Mouse (Mus musculus) stomach, postnatal 0 days (tissue): ENCODE data around the gene Clic1.

Experiments used
- CTCF ChIP-seq: IDR thresholded peaks from 2 replicates; pipeline ENCODE4 v1.5.1; 2016; ENCODE audit warnings: antibody characterized with exemption, low read depth, mild to moderate bottlenecking, moderate library complexity
- EP300 ChIP-seq: optimal IDR thresholded peaks from 2 replicates; pipeline ENCODE3; 2016; ENCODE audit warnings: antibody characterized with exemption

GRCm38 (mm10) chr17:35044904-35045806, 4.6 kb upstream of the Clic1 start:
- TF ChIP-seq CTCF: no peak
- TF ChIP-seq EP300: no peak
